In the genomic region with DNA sequence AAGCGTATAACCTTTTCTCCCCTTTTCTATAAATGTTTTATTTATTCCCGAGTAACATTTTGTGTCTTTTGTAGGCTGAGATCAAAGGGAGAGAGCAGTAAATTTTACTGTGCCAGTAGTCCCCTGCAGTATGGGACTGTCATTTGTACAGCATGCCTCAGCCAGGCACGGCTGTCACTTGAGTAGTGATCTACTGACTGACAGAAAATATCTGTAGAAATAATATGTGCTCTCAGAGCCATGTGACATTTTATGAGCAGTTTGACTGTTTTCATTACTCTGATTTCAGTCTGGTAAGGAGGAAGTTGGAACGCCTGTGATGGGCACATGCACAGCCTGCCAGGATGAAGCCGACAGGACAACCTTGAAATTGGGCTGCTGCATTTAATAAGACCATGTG, we compare ENCODE assay signal across 20 mouse cellular contexts.
DNase-seq lines count a peak whose midpoint lies in the region; ATAC-seq and TF ChIP-seq lines count a peak whose summit lies in the region.
"Had no signal": no experiment of that assay in that cellular context is flagged by ENCODE, and none has a peak within 500 bp of the region (broad histone marks: within the 10 kb centered on the region; RNA-seq: fewer than 3 reads in every experiment).

No protein-coding gene starts in this region.

- H3K27ac ChIP-seq in forebrain, postnatal 0 days (ENCODE audit: low read depth, low read length) = peak overlapping the region; percentile 15; the same call in 1 of the 2 replicates
- no peak overlapping the region for H3K27ac ChIP-seq in forebrain, embryonic 12.5 days
- no peak overlapping the region for H3K27ac ChIP-seq in lung, embryonic 14.5 days (ENCODE audit: low read depth)
- H3K27ac ChIP-seq: embryonic facial prominence, embryonic 10.5 days; heart, embryonic 10.5 days; hindbrain, embryonic 10.5 days; kidney, postnatal 0 days; limb, embryonic 12.5 days; liver, embryonic 13.5 days had no signal

- no peaks in the 10 kb centered on the region for H3K36me3 ChIP-seq in forebrain, postnatal 0 days (ENCODE audit: insufficient read depth)
- no peaks in the 10 kb centered on the region for H3K36me3 ChIP-seq in forebrain, embryonic 12.5 days (replicated peaks)
- no peaks in the 10 kb centered on the region for H3K36me3 ChIP-seq in lung, embryonic 14.5 days (ENCODE audit: insufficient read depth)
- H3K36me3 ChIP-seq: embryonic facial prominence, embryonic 10.5 days; heart, embryonic 10.5 days; hindbrain, embryonic 10.5 days; limb, embryonic 12.5 days; liver, embryonic 13.5 days had no signal

- peak; percentile 36 for DNase-seq in forebrain, postnatal 0 days
- peak; percentile 53 for DNase-seq in lung, embryonic 14.5 days
- no peak for DNase-seq in lung, adult 18-20 months
- DNase-seq in brain, adult 2 months (ENCODE audit: low read depth, low spot score) = peak; percentile 12
- DNase-seq in brain, embryonic 14.5 days (ENCODE audit: low read depth) = peak; percentile 58
- no peak for DNase-seq in frontal cortex, postnatal 36 days (ENCODE audit: low spot score in 2 of 2)
- DNase-seq: adrenal gland, adult 8-10 months; cerebellum, adult 9-10 months; kidney, adult 18-20 months; liver, embryonic 13.5 days; lung, postnatal 10 days; right cerebral cortex, postnatal 14 days; spleen, adult 18-20 months; thymus, postnatal 36 days had no signal

- TF ChIP-seq POLR2A in brain, embryonic 14.5 days (IDR thresholded peaks at IDR 0.05; ENCODE audit: borderline replicate concordance, extremely low read depth, insufficient read depth, insufficient read length, poor library complexity, severe bottlenecking) = no peak

- no peaks in the 10 kb centered on the region for H3K27me3 ChIP-seq in forebrain, postnatal 0 days (ENCODE audit: insufficient read depth, low read length)
- no peaks in the 10 kb centered on the region for H3K27me3 ChIP-seq in forebrain, embryonic 12.5 days
- H3K27me3 ChIP-seq in lung, embryonic 14.5 days (ENCODE audit: insufficient read depth, low read length) = no peaks in the 10 kb centered on the region
- H3K27me3 ChIP-seq: limb, embryonic 12.5 days; liver, embryonic 13.5 days had no signal

- no peaks in the 10 kb centered on the region for H3K4me1 ChIP-seq in forebrain, postnatal 0 days (ENCODE audit: insufficient read depth)
- no peaks in the 10 kb centered on the region for H3K4me1 ChIP-seq in forebrain, embryonic 12.5 days
- H3K4me1 ChIP-seq in lung, embryonic 14.5 days (ENCODE audit: insufficient read depth) = no peaks in the 10 kb centered on the region
- H3K4me1 ChIP-seq: liver, embryonic 13.5 days had no signal

- no peaks in the 10 kb centered on the region for H3K9me3 ChIP-seq in forebrain, postnatal 0 days (ENCODE audit: low read length)
- H3K9me3 ChIP-seq in forebrain, embryonic 12.5 days = no peaks in the 10 kb centered on the region
- H3K9me3 ChIP-seq in lung, embryonic 14.5 days (ENCODE audit: low read depth, low read length) = no peaks in the 10 kb centered on the region
- H3K9me3 ChIP-seq: embryonic facial prominence, embryonic 10.5 days; heart, embryonic 10.5 days; hindbrain, embryonic 10.5 days; limb, embryonic 12.5 days; liver, embryonic 13.5 days had no signal

- ATAC-seq in forebrain, postnatal 0 days = peak; percentile 81
- ATAC-seq in forebrain, embryonic 12.5 days (ENCODE audit: low FRiP score) = no peak
- no peak for ATAC-seq in lung, embryonic 14.5 days (ENCODE audit: insufficient read depth)

- 41% methylated on average over 5 of the region's 5 CpGs for WGBS in forebrain, postnatal 0 days
- 80% methylated on average over 5 of the region's 5 CpGs for WGBS in forebrain, embryonic 12.5 days
- 46% methylated on average over 5 of the region's 5 CpGs for WGBS in lung, embryonic 14.5 days

- TF ChIP-seq CTCF in forebrain, postnatal 0 days (IDR thresholded peaks at IDR 0.05; ENCODE audit: low read depth) = no peak
- no peak for TF ChIP-seq CTCF in lung, embryonic 14.5 days (IDR thresholded peaks at IDR 0.05; ENCODE audit: low read depth)
- no peak for TF ChIP-seq CTCF in brain, embryonic 14.5 days (IDR thresholded peaks at IDR 0.05; ENCODE audit: borderline replicate concordance, extremely low read depth, insufficient read depth, insufficient read length)

- no peak overlapping the region for H3K4me3 ChIP-seq in forebrain, postnatal 0 days (ENCODE audit: low read depth, low read length)
- no peak overlapping the region for H3K4me3 ChIP-seq in forebrain, embryonic 12.5 days (replicated peaks)
- H3K4me3 ChIP-seq in lung, embryonic 14.5 days (ENCODE audit: low read depth, low read length) = no peak overlapping the region
- H3K4me3 ChIP-seq: embryonic facial prominence, embryonic 10.5 days; heart, embryonic 10.5 days; hindbrain, embryonic 10.5 days; limb, embryonic 12.5 days; liver, embryonic 13.5 days had no signal

- no peak overlapping the region for H3K9ac ChIP-seq in forebrain, postnatal 0 days
- H3K9ac ChIP-seq in forebrain, embryonic 12.5 days = no peak overlapping the region
- H3K9ac ChIP-seq in lung, embryonic 14.5 days = no peak overlapping the region
- H3K9ac ChIP-seq: limb, embryonic 12.5 days; liver, embryonic 13.5 days had no signal

- H3K4me2 ChIP-seq in forebrain, postnatal 0 days (ENCODE audit: low read depth) = no peak overlapping the region
- no peak overlapping the region for H3K4me2 ChIP-seq in forebrain, embryonic 12.5 days
- H3K4me2 ChIP-seq in lung, embryonic 14.5 days = no peak overlapping the region
- H3K4me2 ChIP-seq: limb, embryonic 12.5 days; liver, embryonic 13.5 days had no signal

Comparison
In these comparisons a context has a peak if more than half of its experiments do, and no peak if none do; other contexts are left out.
1. DNase-seq: peak in forebrain, postnatal 0 days (single experiment), lung, embryonic 14.5 days (single experiment), brain, adult 2 months (single experiment) and brain, embryonic 14.5 days (single experiment); none in lung, adult 18-20 months (0 of 2) and frontal cortex, postnatal 36 days (0 of 2).